Mouse (Mus musculus) spleen, adult 2 months (tissue): ENCODE measurements around the gene Gpr176.

Experiments used
- CTCF ChIP-seq: fragments of 200-500 bp; IDR thresholded peaks from 2 replicates; pipeline ENCODE4 v1.5.1; 2011; ENCODE audit warnings: mild to moderate bottlenecking, inconsistent platforms; ENCODE audit not compliant: insufficient read depth, insufficient read length, insufficient replicate concordance; ENCODE audit errors: extremely low read depth
- POLR2A ChIP-seq: fragments of 200-500 bp; IDR thresholded peaks from 2 replicates; pipeline ENCODE4 v1.6.1; 2011; ENCODE audit warnings: low read depth, low read length, inconsistent platforms

DNA sequence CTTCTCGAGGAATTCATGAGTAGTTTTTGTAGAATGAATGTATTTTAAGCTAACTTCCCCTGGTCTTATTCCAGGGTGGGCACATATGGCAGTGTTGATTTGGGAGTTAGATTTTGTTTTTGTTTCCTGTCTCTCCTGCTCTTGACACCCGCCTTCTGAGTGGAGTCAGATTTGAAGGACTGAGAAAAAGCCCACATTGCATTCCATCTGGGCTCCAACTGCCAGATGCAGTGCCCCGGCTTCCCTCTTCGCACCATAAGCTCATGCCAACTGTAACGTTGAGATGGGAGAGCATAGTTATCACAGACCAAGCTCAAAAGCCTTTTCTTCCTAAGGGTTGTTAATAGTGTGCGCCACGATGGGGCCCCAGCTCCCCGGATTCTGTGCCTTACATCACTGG lies 110.5 kb downstream of the Gpr176 start:
- TF ChIP-seq CTCF (no peak), POLR2A (no peak)
